ENCODE assay signal across 26 mouse cellular contexts in the genomic region with DNA sequence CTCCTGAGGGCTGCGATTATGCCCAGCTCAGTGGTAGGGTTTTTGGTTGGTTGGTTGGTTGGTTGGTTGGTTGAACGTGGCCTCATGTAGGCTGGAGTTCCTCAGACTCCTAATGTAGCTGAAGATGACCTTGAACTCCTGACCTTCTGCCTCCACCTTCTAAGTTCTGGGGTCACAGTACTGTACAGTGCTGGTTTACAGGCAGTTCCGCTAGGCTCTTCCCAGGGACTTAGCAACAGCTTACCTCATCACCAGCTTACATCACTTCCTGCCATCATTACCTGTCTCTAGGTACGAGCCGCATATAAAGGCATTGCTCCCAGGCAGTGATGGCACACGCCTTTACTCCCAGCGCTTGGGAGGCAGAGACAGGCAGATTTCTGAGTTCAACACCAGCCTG.
"Had no signal": no experiment of that assay in that cellular context is flagged by ENCODE, and none has a peak within 500 bp of the region (broad histone marks: within the 10 kb centered on the region; RNA-seq: fewer than 3 reads in every experiment).

No protein-coding gene starts in this region.

- H3K27ac ChIP-seq: embryonic facial prominence, embryonic 10.5 days; embryonic facial prominence, embryonic 12.5 days; embryonic facial prominence, embryonic 13.5 days; embryonic facial prominence, embryonic 15.5 days; forebrain, embryonic 10.5 days; forebrain, embryonic 12.5 days; forebrain, embryonic 13.5 days; forebrain, embryonic 15.5 days; gastrocnemius, adult 2 months; heart, adult 2 months; heart, embryonic 10.5 days had no signal

- H3K27me3 ChIP-seq: embryonic facial prominence, embryonic 12.5 days; embryonic facial prominence, embryonic 13.5 days; embryonic facial prominence, embryonic 15.5 days; forebrain, embryonic 13.5 days; forebrain, embryonic 15.5 days had no signal

- DNase-seq: cerebellum, postnatal 10 days; cerebellum, postnatal 14 days; cerebellum, postnatal 25 days; cerebellum, postnatal 36 days; embryo, embryonic 11 days; forebrain, postnatal 0 days; gastrocnemius, postnatal 10 days; gastrocnemius, postnatal 14 days; gastrocnemius, postnatal 25 days; gastrocnemius, postnatal 36 days; heart, adult 11 months; heart, adult 18-20 months; heart, adult 2 months had no signal

- ATAC-seq: forebrain, embryonic 13.5 days; forebrain, embryonic 14.5 days; forebrain, embryonic 15.5 days; forebrain, embryonic 16.5 days; forebrain, postnatal 0 days had no signal

- H3K4me2 ChIP-seq: embryonic facial prominence, embryonic 12.5 days; embryonic facial prominence, embryonic 13.5 days; embryonic facial prominence, embryonic 15.5 days; forebrain, embryonic 12.5 days; forebrain, embryonic 13.5 days; forebrain, embryonic 15.5 days had no signal

- H3K36me3 ChIP-seq: embryonic facial prominence, embryonic 10.5 days; embryonic facial prominence, embryonic 12.5 days; embryonic facial prominence, embryonic 13.5 days; embryonic facial prominence, embryonic 15.5 days; forebrain, embryonic 10.5 days; forebrain, embryonic 12.5 days; forebrain, embryonic 15.5 days; heart, embryonic 10.5 days had no signal

- H3K9ac ChIP-seq: embryonic facial prominence, embryonic 12.5 days; embryonic facial prominence, embryonic 13.5 days; embryonic facial prominence, embryonic 15.5 days; forebrain, embryonic 12.5 days; forebrain, embryonic 13.5 days; forebrain, embryonic 15.5 days; forebrain, postnatal 0 days had no signal

- H3K9me3 ChIP-seq: embryonic facial prominence, embryonic 10.5 days; embryonic facial prominence, embryonic 12.5 days; embryonic facial prominence, embryonic 13.5 days; embryonic facial prominence, embryonic 15.5 days; forebrain, embryonic 10.5 days; forebrain, embryonic 12.5 days; forebrain, embryonic 13.5 days; forebrain, embryonic 15.5 days; heart, embryonic 10.5 days had no signal

- H3K4me3 ChIP-seq: embryonic facial prominence, embryonic 10.5 days; embryonic facial prominence, embryonic 12.5 days; embryonic facial prominence, embryonic 13.5 days; embryonic facial prominence, embryonic 15.5 days; erythroblast, embryonic 14.5 days; forebrain, embryonic 10.5 days; forebrain, embryonic 12.5 days; forebrain, embryonic 13.5 days; forebrain, embryonic 15.5 days; gastrocnemius, adult 2 months; heart, adult 2 months; heart, embryonic 10.5 days had no signal

- H3K4me1 ChIP-seq: forebrain, embryonic 13.5 days; forebrain, embryonic 15.5 days had no signal
